Mouse (Mus musculus) spleen, postnatal 4 days (tissue): ENCODE data around the gene Cd3eap.

Experiments
- DNase-seq, 2 experiments: peaks; one replicate each; pipeline ENCODE4 v3.0.0; 2022; ENCODE audit warnings: low spot score in 2 of 2

Gene Cd3eap

GRCm38 (mm10) chr7:19359299-19359891, at the start of gene Cd3eap, which contains the start of gene Ppp1r13l:
Cd3eap (minus strand) TSS chr7:19359483.
Ppp1r13l (plus strand) TSS chr7:19359749.
- DNase-seq, result peak; percentile 81 to 90

- peak; percentile 80 to 95 for DNase-seq
Measured at GRCm38 (mm10) chr7:19405417-19405816, 46.1 kb upstream of the Cd3eap start.

GRCm38 (mm10) chr7:19404476-19404875, 45.2 kb upstream of the Cd3eap start, which contains the start of gene Ckm:
Ckm (plus strand) TSS chr7:19404776.
- DNase-seq, result no peak

- peak; percentile 68 to 80 for DNase-seq
Measured at GRCm38 (mm10) chr7:19403731-19404296, 44.5 kb upstream of the Cd3eap start, which contains the start of gene Klc3. Klc3 (minus strand) TSS chr7:19404104.

GRCm38 (mm10) chr7:19402535-19403112, 43.3 kb upstream of the Cd3eap start:
- no peak for DNase-seq

- no peak for DNase-seq
Measured at GRCm38 (mm10) chr7:19400946-19401345, 41.7 kb upstream of the Cd3eap start.

GRCm38 (mm10) chr7:19399496-19400280, 40.4 kb upstream of the Cd3eap start:
- DNase-seq, result no peak

GRCm38 (mm10) chr7:19394484-19394883, 35.2 kb upstream of the Cd3eap start:
- no peak for DNase-seq

- no peak for DNase-seq
Measured at GRCm38 (mm10) chr7:19388699-19389413, 29.6 kb upstream of the Cd3eap start.

- no peak for DNase-seq
Measured at GRCm38 (mm10) chr7:19383708-19384107, 24.4 kb upstream of the Cd3eap start.

- DNase-seq, result peak in 1 of 2 experiments; percentile 44
Measured at GRCm38 (mm10) chr7:19382166-19382541, 22.9 kb upstream of the Cd3eap start.

- peak; percentile 99 for DNase-seq
Measured at GRCm38 (mm10) chr7:19381377-19382165, 22.3 kb upstream of the Cd3eap start, which contains the start of gene Ercc2. Ercc2 (plus strand) TSS chr7:19382010.

GRCm38 (mm10) chr7:19378049-19378448, 18.8 kb upstream of the Cd3eap start:
- DNase-seq, result no peak

- no peak for DNase-seq
Measured at GRCm38 (mm10) chr7:19376019-19376418, 16.7 kb upstream of the Cd3eap start.

GRCm38 (mm10) chr7:19375368-19375767, 16.1 kb upstream of the Cd3eap start:
- no peak for DNase-seq

- DNase-seq, result no peak
Measured at GRCm38 (mm10) chr7:19373367-19373766, 14.1 kb upstream of the Cd3eap start.

- peak; percentile 54 to 86 for DNase-seq
Measured at GRCm38 (mm10) chr7:19369823-19370425, 10.6 kb upstream of the Cd3eap start.

- DNase-seq, result no peak
Measured at GRCm38 (mm10) chr7:19368380-19368779, 9.1 kb upstream of the Cd3eap start.

- no peak for DNase-seq
Measured at GRCm38 (mm10) chr7:19365376-19365775, 6.1 kb upstream of the Cd3eap start.

- DNase-seq, result peak; percentile 75 to 91
Measured at GRCm38 (mm10) chr7:19363881-19364280, 4.6 kb upstream of the Cd3eap start.
